Mouse (Mus musculus): ENCODE data around the gene Dync2h1. TPM values are rescaled to one million over a fixed set of nuclear protein-coding genes. Genes with fewer than 3 reads are reported as not detected.

The Dync2h1 gene
- polyA plus RNA-seq, 1 experiment: 0.03 TPM

GRCm38 (mm10) chr9:7167339-7167998, 16.8 kb downstream of the Dync2h1 start:
- peaks cover 8% of the 10 kb centered on the region for H3K36me3 ChIP-seq (ENCODE audit: control insufficient read depth)
- TF ChIP-seq GATA1 (IDR thresholded peaks at IDR 0.05; ENCODE audit: low read length) (no peak), TAL1 (IDR thresholded peaks at IDR 0.05; ENCODE audit: low read length) (no peak)
- H3K4me3 ChIP-seq (replicated peaks): no peak overlapping the region
- no peaks in the 10 kb centered on the region for H3K9me3 ChIP-seq (ENCODE audit: control insufficient read depth, low read length)
- H3K4me1 ChIP-seq (ENCODE audit: control insufficient read depth): peaks cover 6% of the 10 kb centered on the region
- H3K27me3 ChIP-seq (ENCODE audit: control insufficient read depth): no peaks in the 10 kb centered on the region

- Histone ChIP-seq H3K36me3 (ENCODE audit: control insufficient read depth) (peaks cover 7% of the 10 kb centered on the region), H3K4me1 (ENCODE audit: control insufficient read depth) (no peaks in the 10 kb centered on the region), H3K9me3 (ENCODE audit: control insufficient read depth, low read length) (no peaks in the 10 kb centered on the region), H3K27me3 (ENCODE audit: control insufficient read depth) (no peaks in the 10 kb centered on the region), H3K4me3 (replicated peaks) (no peak overlapping the region)
- TF ChIP-seq GATA1 (IDR thresholded peaks at IDR 0.05; ENCODE audit: low read length) (no peak), TAL1 (IDR thresholded peaks at IDR 0.05; ENCODE audit: low read length) (no peak)
Measured at GRCm38 (mm10) chr9:7160688-7161087, 23.6 kb downstream of the Dync2h1 start.

GRCm38 (mm10) chr9:7159718-7160117, 24.5 kb downstream of the Dync2h1 start:
- Histone ChIP-seq H3K9me3 (ENCODE audit: control insufficient read depth, low read length) (no peaks in the 10 kb centered on the region), H3K27me3 (ENCODE audit: control insufficient read depth) (no peaks in the 10 kb centered on the region), H3K4me1 (ENCODE audit: control insufficient read depth) (no peaks in the 10 kb centered on the region), H3K4me3 (replicated peaks) (no peak overlapping the region), H3K36me3 (ENCODE audit: control insufficient read depth) (peaks cover 3% of the 10 kb centered on the region)
- TF ChIP-seq TAL1 (IDR thresholded peaks at IDR 0.05; ENCODE audit: low read length) (no peak), GATA1 (IDR thresholded peaks at IDR 0.05; ENCODE audit: low read length) (no peak)

- Histone ChIP-seq H3K36me3 (ENCODE audit: control insufficient read depth) (peaks cover 3% of the 10 kb centered on the region), H3K4me1 (ENCODE audit: control insufficient read depth) (no peaks in the 10 kb centered on the region), H3K9me3 (ENCODE audit: control insufficient read depth, low read length) (no peaks in the 10 kb centered on the region), H3K4me3 (replicated peaks) (no peak overlapping the region), H3K27me3 (ENCODE audit: control insufficient read depth) (no peaks in the 10 kb centered on the region)
- TF ChIP-seq GATA1 (IDR thresholded peaks at IDR 0.05; ENCODE audit: low read length): no peak
- TF ChIP-seq TAL1 (IDR thresholded peaks at IDR 0.05; ENCODE audit: low read length): no peak
Measured at GRCm38 (mm10) chr9:7158605-7159004, 25.6 kb downstream of the Dync2h1 start.

- no peaks in the 10 kb centered on the region for H3K4me1 ChIP-seq (ENCODE audit: control insufficient read depth)
- no peaks in the 10 kb centered on the region for H3K27me3 ChIP-seq (ENCODE audit: control insufficient read depth)
- no peaks in the 10 kb centered on the region for H3K9me3 ChIP-seq (ENCODE audit: control insufficient read depth, low read length)
- H3K36me3 ChIP-seq (ENCODE audit: control insufficient read depth): peaks cover 3% of the 10 kb centered on the region
- H3K4me3 ChIP-seq (replicated peaks): no peak overlapping the region
- TF ChIP-seq TAL1 (IDR thresholded peaks at IDR 0.05; ENCODE audit: low read length) (no peak), GATA1 (IDR thresholded peaks at IDR 0.05; ENCODE audit: low read length) (no peak)
Measured at GRCm38 (mm10) chr9:7154391-7154790, 29.9 kb downstream of the Dync2h1 start.

GRCm38 (mm10) chr9:7122863-7123262, 61.4 kb downstream of the Dync2h1 start:
- H3K36me3 ChIP-seq (ENCODE audit: control insufficient read depth): peaks cover 2% of the 10 kb centered on the region; the same call in 1 of the 2 replicates
- 0 out of 2 replicates have a peak, but pooled peaks cover 2% of the 10 kb centered on the region for H3K4me1 ChIP-seq (ENCODE audit: control insufficient read depth)
- no peaks in the 10 kb centered on the region for H3K9me3 ChIP-seq (ENCODE audit: control insufficient read depth, low read length)
- no peak for TF ChIP-seq TAL1 (IDR thresholded peaks at IDR 0.05; ENCODE audit: low read length)
- no peak for TF ChIP-seq GATA1 (IDR thresholded peaks at IDR 0.05; ENCODE audit: low read length)
- H3K4me3 ChIP-seq (replicated peaks): no peak overlapping the region
- no peaks in the 10 kb centered on the region for H3K27me3 ChIP-seq (ENCODE audit: control insufficient read depth)

GRCm38 (mm10) chr9:7110166-7110565, 74.1 kb downstream of the Dync2h1 start:
- H3K4me1 ChIP-seq (ENCODE audit: control insufficient read depth): no peaks in the 10 kb centered on the region

GRCm38 (mm10) chr9:7101361-7101760, 82.9 kb downstream of the Dync2h1 start:
- Histone ChIP-seq H3K4me1 (ENCODE audit: control insufficient read depth) (no peaks in the 10 kb centered on the region), H3K9me3 (ENCODE audit: control insufficient read depth, low read length) (no peaks in the 10 kb centered on the region), H3K4me3 (replicated peaks) (no peak overlapping the region), H3K36me3 (ENCODE audit: control insufficient read depth) (no peaks in the 10 kb centered on the region; the same call in 1 of the 2 replicates), H3K27me3 (ENCODE audit: control insufficient read depth) (no peaks in the 10 kb centered on the region)
- TF ChIP-seq GATA1 (IDR thresholded peaks at IDR 0.05; ENCODE audit: low read length): no peak
- TF ChIP-seq TAL1 (IDR thresholded peaks at IDR 0.05; ENCODE audit: low read length): no peak

More at GRCm38 (mm10) chr9:7110166-7110565, 74.1 kb downstream of the Dync2h1 start:
- Histone ChIP-seq H3K27me3 (ENCODE audit: control insufficient read depth) (no peaks in the 10 kb centered on the region), H3K4me3 (replicated peaks) (no peak overlapping the region), H3K36me3 (ENCODE audit: control insufficient read depth) (no peaks in the 10 kb centered on the region; the same call in 1 of the 2 replicates), H3K9me3 (ENCODE audit: control insufficient read depth, low read length) (no peaks in the 10 kb centered on the region)
- TF ChIP-seq TAL1 (IDR thresholded peaks at IDR 0.05; ENCODE audit: low read length) (no peak), GATA1 (IDR thresholded peaks at IDR 0.05; ENCODE audit: low read length) (no peak)

- no peaks in the 10 kb centered on the region for H3K4me1 ChIP-seq (ENCODE audit: control insufficient read depth)
- peaks cover 3% of the 10 kb centered on the region; the same call in 1 of the 2 replicates for H3K36me3 ChIP-seq (ENCODE audit: control insufficient read depth)
- TF ChIP-seq TAL1 (IDR thresholded peaks at IDR 0.05; ENCODE audit: low read length): no peak
- TF ChIP-seq GATA1 (IDR thresholded peaks at IDR 0.05; ENCODE audit: low read length): no peak
- H3K27me3 ChIP-seq (ENCODE audit: control insufficient read depth): no peaks in the 10 kb centered on the region
- no peaks in the 10 kb centered on the region for H3K9me3 ChIP-seq (ENCODE audit: control insufficient read depth, low read length)
- H3K4me3 ChIP-seq (replicated peaks): no peak overlapping the region
Measured at GRCm38 (mm10) chr9:7074625-7075024, 109.6 kb downstream of the Dync2h1 start.
